Mouse (Mus musculus) naive thymus-derived CD4-positive, alpha-beta T cell, adult 5 months (primary cell): Measurements from ENCODE around the gene Emc9. TPM values are rescaled to one million over a fixed set of nuclear protein-coding genes. Genes with fewer than 3 reads are reported as not detected.

Experiments used
- polyA plus RNA-seq: library from polyadenylated mRNA; unstranded; fragments of 100-300 nt; shearing (Covaris generic); gene quantifications from one replicate; pipeline ENCODE4 v1.2.1, GENCODE M21; 2017

The Emc9 gene
- polyA plus RNA-seq = 30.4 TPM

DNA sequence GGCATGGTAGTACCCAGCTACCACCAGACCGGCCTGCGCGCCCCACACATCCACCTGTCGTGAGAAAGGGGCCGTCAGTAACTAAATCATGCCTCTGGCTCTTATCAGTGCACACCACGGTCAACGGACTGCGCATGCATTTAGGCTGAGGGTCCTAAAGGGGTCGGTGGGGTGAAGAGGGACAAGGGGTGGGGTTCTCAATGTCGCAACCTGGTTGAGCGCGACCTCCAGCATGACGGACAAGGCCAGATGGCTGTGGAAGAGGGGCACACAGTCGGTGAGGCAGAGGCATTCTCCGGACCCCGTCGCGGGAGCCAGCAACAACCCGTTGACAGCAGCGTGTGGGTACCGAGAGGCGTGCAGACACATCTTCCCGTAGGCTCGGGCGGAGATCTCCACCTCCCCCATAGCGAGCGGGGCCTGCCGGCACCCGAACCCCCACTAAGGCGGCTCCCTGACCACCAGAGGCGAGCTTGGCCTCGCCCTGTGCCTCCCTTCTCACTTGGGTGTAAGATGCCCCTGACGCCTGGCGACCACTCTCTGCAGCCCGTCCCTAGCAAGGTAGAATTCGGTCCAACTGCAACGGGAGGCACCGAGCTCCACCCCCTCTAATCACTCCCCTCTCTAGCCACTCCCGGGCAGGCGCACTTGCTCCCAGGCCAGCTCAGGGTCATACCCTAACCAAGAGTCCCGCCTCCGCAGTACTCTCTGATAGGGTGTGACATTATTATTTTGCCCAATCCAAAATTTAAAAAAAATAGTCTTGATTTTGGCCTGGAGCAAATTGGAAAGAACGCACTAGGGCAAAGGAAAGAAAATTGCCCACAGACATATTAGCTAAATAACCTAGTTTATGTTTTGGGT lies at the start of gene Emc9:
TSS of gene Emc9 (minus strand) at position 601 of the 864 bp plus-strand sequence.

DNA sequence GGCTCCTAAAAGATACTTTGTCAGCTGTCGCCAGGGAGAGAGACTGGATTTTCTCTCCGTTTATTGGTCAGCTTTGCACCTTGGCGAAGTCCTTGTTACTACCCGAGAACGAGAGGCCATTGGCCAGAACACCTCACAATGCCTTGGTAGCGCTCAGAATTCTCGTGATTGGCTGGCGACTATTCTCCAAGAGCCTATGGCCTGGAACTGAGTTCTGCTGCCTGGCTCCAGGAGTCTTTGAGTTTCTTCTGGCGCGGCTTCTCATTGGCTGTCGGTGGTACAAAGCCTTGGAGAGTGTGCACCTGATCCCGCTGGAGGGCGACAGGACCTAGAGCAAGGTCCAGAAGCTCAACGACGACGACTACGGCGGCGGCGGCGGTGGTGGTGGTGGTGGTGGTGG lies 32.7 kb upstream of the Emc9 start, which contains the start of gene Rec8:
TSS of gene Rec8 (plus strand) at position 216 of the 400 bp plus-strand sequence.

DNA sequence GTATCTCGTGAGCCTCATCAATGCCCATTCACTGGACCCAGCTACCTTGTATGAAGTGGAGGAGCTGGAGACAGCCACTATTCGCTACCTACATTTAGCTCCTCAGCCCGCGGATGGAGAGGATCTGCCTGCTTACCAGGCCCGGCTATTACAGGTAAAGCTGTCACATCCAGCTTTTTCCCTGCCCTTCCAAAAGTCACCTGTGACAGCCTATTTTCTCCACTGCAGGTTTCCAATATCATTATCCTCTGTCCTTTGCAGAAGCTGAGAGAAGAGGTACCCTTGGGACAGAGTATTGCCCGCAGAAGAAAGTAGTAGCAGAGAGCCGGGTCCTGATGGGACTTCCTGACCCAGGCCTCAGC lies 18.1 kb upstream of the Emc9 start, which contains the start of gene Irf9:
TSS of gene Irf9 (plus strand) at position 301 of the 362 bp plus-strand sequence.

DNA sequence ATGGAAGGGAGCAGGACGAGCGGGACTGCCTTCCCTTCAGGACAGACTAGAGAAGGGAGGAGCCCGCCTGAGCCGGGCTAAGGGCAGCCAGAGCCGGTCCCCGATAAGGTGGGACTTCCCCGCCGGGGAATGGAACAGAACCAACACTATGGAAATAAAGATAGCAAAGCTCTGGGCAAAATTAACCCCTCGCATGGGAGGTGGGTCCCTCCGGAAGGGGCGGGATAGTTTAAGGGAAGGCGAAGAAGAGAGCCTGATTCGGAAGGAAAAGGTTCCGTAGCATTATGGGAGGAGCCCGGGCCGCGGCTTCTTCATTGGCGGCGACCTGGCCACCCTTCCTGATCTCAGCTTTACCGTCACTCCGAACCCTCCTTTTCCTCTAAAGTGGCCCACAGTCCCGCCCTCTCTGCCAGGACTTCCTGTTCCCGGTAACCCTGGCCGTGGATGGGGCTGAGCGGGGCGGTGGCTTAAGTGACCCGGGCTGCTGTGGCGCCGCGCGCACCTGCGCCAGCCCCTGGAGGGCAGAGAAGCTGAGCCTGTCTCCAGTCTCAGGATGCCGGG lies 6.3 kb upstream of the Emc9 start, which contains the start of gene Rnf31:
TSS of gene Rnf31 (plus strand) at position 378 of the 561 bp plus-strand sequence.

DNA sequence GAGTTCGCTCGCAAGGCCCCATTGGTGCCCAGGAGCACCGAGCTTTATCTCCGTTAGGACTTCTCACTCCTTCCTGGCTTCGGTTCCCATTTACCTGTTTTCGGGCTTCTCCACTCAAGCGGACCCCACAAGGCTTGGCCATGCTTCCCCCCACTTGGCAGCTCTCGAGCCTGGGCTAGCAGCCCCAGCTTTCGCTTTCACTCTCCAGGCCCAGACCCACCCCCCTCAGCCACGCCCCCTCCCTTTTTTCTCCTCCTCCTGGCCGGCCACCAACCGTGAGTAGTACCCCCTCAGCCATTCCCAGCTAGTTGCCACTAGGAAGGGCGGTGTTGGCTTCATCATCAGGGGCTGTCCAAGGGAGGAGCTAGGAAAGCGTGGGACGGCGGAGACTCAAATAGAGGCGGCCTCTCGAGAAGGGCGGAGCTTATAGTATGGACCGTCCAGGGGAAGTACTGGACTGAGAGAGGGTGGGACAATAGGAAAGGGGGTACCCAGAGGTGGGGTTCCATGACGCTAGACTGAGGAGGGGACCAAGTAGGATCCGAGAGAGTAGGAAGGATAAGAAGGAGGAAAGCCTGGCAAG lies 5.7 kb upstream of the Emc9 start, which contains the start of gene Psme2:
TSS of gene Psme2 (minus strand) at position 366 of the 583 bp plus-strand sequence.

DNA sequence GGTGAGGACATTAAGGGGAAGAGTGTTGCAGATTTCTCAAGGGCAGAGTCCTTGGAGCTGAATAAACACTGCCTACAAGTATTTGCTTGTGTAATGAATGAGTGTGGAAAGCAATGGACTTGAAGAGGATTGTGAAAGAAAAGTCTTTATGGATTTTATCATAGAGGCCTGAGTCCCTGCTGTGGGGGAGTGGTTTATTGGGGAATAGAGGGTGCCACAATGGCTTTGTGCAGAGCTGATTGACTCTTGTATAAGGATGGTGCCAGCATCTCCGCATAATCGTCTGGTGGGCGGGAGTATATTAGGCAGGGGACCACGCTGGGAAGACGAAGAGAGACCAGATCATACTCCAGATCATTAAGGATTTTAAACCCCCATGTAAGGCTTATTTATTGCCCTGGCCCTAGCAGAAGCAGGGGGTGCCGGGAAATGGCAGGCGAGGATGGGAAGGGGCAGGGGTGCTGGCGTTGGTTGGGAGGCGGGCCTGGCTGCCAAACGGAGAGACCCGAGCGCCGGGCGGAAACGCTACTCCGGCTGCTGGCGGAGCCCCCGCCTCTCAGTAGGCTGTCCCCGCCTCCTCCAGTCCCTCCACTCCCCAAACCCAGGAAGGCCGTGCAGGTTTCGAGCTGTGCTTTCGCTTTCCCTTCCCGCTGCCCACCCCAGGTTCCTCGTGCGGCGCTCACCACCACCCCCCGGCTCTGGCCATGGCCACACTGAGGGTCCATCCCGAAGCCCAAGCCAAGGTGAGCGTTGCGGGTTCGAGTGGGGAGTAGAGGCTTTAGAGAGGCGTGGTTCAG lies 7.0 kb downstream of the Emc9 start, which contains the start of gene Psme1:
TSS of gene Psme1 (plus strand) at position 253 of the 797 bp plus-strand sequence.

DNA sequence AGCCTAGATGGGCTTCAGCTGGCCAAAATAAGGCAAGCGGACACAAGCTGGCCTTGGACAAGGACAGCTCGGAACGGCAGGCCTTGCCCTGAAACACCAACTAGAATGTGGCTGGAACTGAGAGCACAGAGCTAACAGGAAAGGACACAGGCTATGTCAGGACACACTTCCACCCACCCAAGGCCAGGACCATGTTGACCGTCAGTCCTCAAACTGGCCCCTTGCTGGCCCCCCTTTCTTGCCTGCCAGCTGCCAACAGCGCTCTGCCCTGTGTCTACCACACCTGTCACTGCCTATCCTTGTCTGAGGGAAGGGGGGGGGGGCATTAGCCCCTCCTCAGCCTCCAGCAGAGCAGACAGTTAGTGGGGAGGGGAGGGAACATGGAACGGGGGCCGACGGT lies 9.8 kb downstream of the Emc9 start, which contains the start of gene Fitm1:
TSS of gene Fitm1 (plus strand) at position 316 of the 400 bp plus-strand sequence.

DNA sequence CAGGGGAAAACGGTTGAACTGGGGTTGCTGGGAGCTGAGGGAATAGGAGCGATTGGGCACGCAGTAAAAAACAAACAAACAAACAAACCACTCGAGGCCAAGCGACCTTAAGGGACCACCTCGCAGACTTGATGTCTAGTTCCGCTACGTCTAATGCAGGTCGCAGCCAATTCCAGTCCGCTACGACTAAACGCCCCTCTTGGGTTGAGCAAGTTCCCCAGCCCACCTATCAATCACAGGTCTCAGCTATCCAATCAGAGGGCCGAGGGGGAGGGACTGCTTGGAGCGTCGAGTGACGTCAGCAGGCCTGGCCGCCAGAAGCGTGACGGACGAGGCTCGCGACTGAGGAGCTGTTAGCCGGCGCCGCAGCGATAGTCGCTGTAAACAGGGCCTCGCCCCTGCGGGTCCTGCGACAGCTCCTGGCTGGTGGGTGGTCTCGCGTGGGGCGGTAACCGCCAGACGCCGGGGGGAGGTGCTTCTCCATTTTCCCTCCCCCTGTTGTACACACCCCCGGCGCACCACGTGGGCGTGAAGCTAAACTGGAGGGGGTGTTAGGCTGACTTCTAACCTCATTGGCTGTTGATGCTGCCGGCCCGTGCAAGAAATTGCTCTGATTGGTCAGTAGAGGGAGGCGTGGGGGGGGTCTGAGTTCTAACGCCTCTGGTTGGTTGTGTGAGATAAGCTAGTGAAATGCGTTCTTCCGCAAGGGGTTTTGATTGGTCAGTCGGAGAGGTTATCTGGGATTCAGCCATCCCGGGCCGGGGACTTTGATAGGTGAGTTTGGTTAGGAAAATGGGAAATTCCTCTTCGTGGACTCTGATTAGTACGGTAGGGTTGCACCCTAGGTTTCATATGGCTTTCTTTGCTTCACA lies 24.7 kb downstream of the Emc9 start, which contains the start of gene A730061H03Rik:
TSS of gene A730061H03Rik (minus strand) at position 205 of the 872 bp plus-strand sequence.

DNA sequence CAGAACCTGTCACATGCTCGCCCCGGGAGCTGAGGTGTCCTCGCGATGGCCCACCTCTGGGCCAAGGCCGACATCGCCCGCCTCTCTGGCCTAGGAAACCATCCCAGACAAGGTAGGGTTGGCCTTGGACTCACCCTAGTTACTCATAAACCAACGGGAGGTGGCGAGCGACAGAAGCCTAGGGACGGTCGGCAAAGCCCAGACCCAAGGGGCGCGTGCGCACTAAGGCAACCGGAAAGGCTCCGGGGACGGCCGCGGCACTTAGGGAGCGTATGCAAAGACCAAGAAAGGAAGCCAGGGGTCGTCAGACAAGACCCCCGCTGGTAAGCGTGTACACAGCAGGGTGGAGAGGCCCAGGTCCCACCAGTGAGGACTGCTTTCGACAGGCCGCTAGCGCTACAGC lies 25.3 kb downstream of the Emc9 start, which contains the start of gene Dcaf11:
TSS of gene Dcaf11 (plus strand) at position 208 of the 403 bp plus-strand sequence.

DNA sequence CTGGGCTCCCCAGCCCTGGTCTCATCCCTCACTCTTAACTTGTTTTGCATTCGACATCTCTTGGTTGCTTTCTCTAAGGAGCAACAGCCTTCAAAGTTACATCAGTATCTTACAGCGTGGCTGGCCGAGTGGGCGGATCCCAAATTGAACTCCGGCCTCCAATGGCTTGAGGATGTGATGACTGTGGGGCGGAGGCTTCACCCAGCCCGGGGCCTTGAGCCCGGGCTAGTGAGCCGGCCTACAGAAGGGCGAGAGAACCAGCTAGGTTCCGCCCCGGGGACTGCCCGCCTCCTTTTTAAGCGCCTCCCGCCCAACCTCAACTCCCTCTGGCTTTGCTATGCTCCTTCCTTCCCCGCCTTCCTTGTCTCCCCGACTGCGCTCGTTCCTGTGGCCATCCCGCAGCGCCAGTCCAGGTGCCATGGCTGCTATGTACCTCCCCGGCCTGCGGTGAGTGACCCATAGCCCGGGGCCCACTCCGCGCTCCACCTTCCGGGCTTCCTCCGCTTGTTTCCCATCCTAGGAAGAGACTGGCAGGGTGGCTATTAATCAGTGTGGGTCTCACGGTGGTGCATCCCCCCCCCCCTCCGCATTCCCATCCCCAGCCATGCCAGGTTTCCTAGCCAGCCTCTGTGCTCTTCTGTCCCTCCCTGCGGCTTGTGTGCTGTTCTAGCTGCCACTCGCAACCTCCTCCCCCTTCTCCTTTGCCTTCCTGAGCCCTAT lies 44.9 kb downstream of the Emc9 start, which contains the start of gene Pck2:
TSS of gene Pck2 (plus strand) at position 200 of the 720 bp plus-strand sequence.

Other genes with a start within 250 kb of the Emc9 start
- 29.8 TPM for gene Dhrs4, start 106.5 kb downstream of the Emc9 start, polyA plus RNA-seq
- not detected for gene Carmil3, start 94.7 kb downstream of the Emc9 start, polyA plus RNA-seq
- not detected for gene Cpne6, start 74.9 kb downstream of the Emc9 start, polyA plus RNA-seq
- not detected for gene Nrl, start 60.3 kb downstream of the Emc9 start, polyA plus RNA-seq
- 15.0 TPM for gene Pck2, start 45.0 kb downstream of the Emc9 start, polyA plus RNA-seq
- 135 TPM for gene Dcaf11, start 25.3 kb downstream of the Emc9 start, polyA plus RNA-seq
- gene A730061H03Rik, start 24.9 kb downstream of the Emc9 start, polyA plus RNA-seq = 7.1 TPM
- not detected for gene Fitm1, start 9.7 kb downstream of the Emc9 start, polyA plus RNA-seq
- gene Psme1, start 7.2 kb downstream of the Emc9 start, polyA plus RNA-seq = 681 TPM
- 378 TPM for gene Psme2, start 5.8 kb upstream of the Emc9 start, polyA plus RNA-seq
- gene Rnf31, start 6.4 kb upstream of the Emc9 start, polyA plus RNA-seq = 45.9 TPM
- 142 TPM for gene Irf9, start 18.3 kb upstream of the Emc9 start, polyA plus RNA-seq
- 1.1 TPM for gene Rec8, start 32.7 kb upstream of the Emc9 start, polyA plus RNA-seq
- gene Ipo4, start 50.7 kb upstream of the Emc9 start, polyA plus RNA-seq = 55.1 TPM
- 0.66 TPM for gene Gm49378, start 52.6 kb upstream of the Emc9 start, polyA plus RNA-seq
- 58.5 TPM for gene Tm9sf1, start 58.5 kb upstream of the Emc9 start, polyA plus RNA-seq
- 1.1 TPM for gene Tssk4, start 64.9 kb upstream of the Emc9 start, polyA plus RNA-seq
- gene Mdp1, start 75.2 kb upstream of the Emc9 start, polyA plus RNA-seq = 65.6 TPM
- 34.7 TPM for gene Gmpr2, start 86.6 kb upstream of the Emc9 start, polyA plus RNA-seq
- gene Nedd8, start 86.8 kb upstream of the Emc9 start, polyA plus RNA-seq = 214 TPM
- 156 TPM for gene Tinf2, start 96.5 kb upstream of the Emc9 start, polyA plus RNA-seq
- not detected for gene Tgm1, start 128.6 kb upstream of the Emc9 start, polyA plus RNA-seq
- gene Rabggta, start 137.0 kb upstream of the Emc9 start, polyA plus RNA-seq = 109 TPM
- gene Dhrs1, start 160.4 kb upstream of the Emc9 start, polyA plus RNA-seq = 18.4 TPM
- gene Nop9, start 160.4 kb upstream of the Emc9 start, polyA plus RNA-seq = 35.8 TPM
- not detected for gene Cideb, start 173.2 kb upstream of the Emc9 start, polyA plus RNA-seq
- gene Ltb4r2, start 176.1 kb upstream of the Emc9 start, polyA plus RNA-seq = not detected
- not detected for gene Ltb4r1, start 180.7 kb upstream of the Emc9 start, polyA plus RNA-seq
- not detected for gene Adcy4, start 198.8 kb upstream of the Emc9 start, polyA plus RNA-seq
- 61.2 TPM for gene Ripk3, start 203.6 kb upstream of the Emc9 start, polyA plus RNA-seq
- gene Nfatc4, start 237.8 kb upstream of the Emc9 start, polyA plus RNA-seq = not detected